Mouse (Mus musculus): ENCODE measurements around the gene Tmprss11f. TPM values are rescaled to one million over a fixed set of nuclear protein-coding genes. Genes with fewer than 3 reads are reported as not detected.

The Tmprss11f gene
- polyA plus RNA-seq, 1 experiment = not detected

DNA sequence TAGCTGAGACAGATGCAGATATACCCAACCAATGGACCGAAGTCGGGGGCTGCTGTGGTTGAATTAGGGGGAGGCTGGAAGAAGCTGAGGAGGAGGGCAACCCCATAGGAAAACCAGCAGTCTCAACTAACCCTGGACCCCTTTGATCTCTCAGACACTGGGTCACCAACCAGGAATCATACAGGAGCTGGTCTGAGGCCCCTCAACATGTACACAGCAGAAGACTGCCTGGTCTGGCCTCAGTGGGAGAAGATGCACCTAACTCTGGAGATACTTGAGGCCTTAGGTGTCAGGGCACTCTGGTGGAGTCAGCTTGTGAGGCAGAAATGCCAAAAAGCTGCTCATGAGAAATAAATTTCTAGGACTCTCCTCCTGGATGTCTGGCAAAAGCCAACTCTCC lies 85.5 kb downstream of the Tmprss11f start:
- Histone ChIP-seq H3K4me1 (ENCODE audit: control insufficient read depth, insufficient read depth, low read length) (no peaks in the 10 kb centered on the region), H3K4me3 (replicated peaks; ENCODE audit: control insufficient read depth, low read depth, low read length) (no peak overlapping the region), H3K27ac (ENCODE audit: control insufficient read depth, insufficient read depth, low read depth, low read length, poor library complexity) (no peak overlapping the region)
- 81% methylated on average over 2 of the region's 2 CpGs for WGBS
- TF ChIP-seq CTCF (IDR thresholded peaks at IDR 0.05; ENCODE audit: control insufficient read depth, insufficient read depth, low read length) = no peak
- no peak for TF ChIP-seq POLR2A (IDR thresholded peaks at IDR 0.05; ENCODE audit: borderline replicate concordance, control insufficient read depth, low read depth, low read length)

DNA sequence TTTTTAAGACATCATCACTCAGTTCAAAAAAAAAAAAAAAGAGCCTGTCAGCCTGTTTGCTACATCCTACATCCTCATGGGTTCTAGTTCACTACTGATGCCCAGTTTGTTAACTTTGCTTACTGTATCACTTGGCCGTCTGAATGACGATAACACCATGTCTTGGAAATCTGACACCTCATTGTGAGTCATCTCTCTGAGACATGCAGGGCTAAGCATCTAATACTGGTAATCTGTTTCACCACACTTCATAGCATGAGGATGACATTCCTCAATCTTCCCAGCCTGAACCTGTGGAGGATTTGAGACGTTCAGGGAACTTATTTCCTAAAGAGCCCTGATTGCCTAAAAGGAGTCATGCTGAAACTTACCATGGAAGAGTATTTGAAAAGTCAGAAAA lies 91.6 kb downstream of the Tmprss11f start:
- Histone ChIP-seq H3K4me1 (ENCODE audit: control insufficient read depth, insufficient read depth, low read length) (no peaks in the 10 kb centered on the region), H3K27ac (ENCODE audit: control insufficient read depth, insufficient read depth, low read depth, low read length, poor library complexity) (no peak overlapping the region), H3K4me3 (replicated peaks; ENCODE audit: control insufficient read depth, low read depth, low read length) (no peak overlapping the region)
- TF ChIP-seq CTCF (IDR thresholded peaks at IDR 0.05; ENCODE audit: control insufficient read depth, insufficient read depth, low read length) (no peak), POLR2A (IDR thresholded peaks at IDR 0.05; ENCODE audit: borderline replicate concordance, control insufficient read depth, low read depth, low read length) (no peak)
- 74% methylated on average over 3 of the region's 3 CpGs for WGBS

DNA sequence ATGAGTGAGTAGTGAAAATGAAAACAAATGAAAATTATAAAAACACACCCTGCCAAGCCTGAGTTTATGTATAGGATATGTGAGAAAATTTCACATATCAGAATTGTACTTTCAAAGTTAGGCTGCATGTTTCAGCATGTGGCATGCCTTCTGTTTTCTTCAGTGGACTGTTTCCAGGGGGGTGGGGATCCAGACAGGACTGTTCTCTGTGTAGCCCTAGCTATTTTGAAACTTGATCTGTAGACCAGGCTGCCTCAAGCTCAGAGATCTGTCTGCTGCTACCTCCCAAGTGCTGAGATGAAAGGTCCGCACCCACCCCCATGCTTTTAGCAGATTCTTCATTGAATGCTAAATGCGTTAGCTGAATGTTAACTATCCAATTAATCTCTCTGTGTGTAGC lies 103.5 kb downstream of the Tmprss11f start:
- TF ChIP-seq POLR2A (IDR thresholded peaks at IDR 0.05; ENCODE audit: borderline replicate concordance, control insufficient read depth, low read depth, low read length) = no peak
- no peak for TF ChIP-seq CTCF (IDR thresholded peaks at IDR 0.05; ENCODE audit: control insufficient read depth, insufficient read depth, low read length)
- no peak overlapping the region for H3K27ac ChIP-seq (ENCODE audit: control insufficient read depth, insufficient read depth, low read depth, low read length, poor library complexity)
- H3K4me1 ChIP-seq (ENCODE audit: control insufficient read depth, insufficient read depth, low read length) = no peaks in the 10 kb centered on the region
- WGBS = 80% methylated on average over 2 of the region's 2 CpGs
- no peak overlapping the region for H3K4me3 ChIP-seq (replicated peaks; ENCODE audit: control insufficient read depth, low read depth, low read length)

DNA sequence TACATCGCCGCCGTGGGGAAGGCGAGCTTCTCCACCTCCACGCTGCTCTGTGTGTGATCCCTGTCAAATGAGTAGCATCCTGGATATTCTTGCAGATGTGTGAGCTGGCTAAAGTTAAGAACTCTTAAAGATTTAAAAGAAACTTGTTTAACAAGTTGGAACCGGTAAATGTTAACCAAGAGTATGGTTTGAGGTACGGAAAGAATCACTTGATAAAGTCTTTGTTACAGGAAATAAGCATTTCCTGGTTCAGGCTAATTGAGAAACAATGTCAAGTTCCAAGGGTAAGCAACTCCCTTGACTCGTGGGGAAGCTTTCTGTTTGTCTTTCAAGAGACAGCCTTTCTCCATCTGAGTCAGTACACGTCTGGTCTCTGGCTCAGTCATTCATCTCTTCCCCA lies 113.7 kb downstream of the Tmprss11f start, which contains the start of gene Tmprss11g:
Tmprss11g (minus strand) TSS at position 101 of the 400 bp plus-strand sequence.
- no peak within 1 kb of the TSS for H3K27ac ChIP-seq (ENCODE audit: control insufficient read depth, insufficient read depth, low read depth, low read length, poor library complexity)
- H3K4me1 ChIP-seq (ENCODE audit: control insufficient read depth, insufficient read depth, low read length) = no peaks in the 10 kb centered on the region
- 59% methylated on average over 9 of the region's 9 CpGs for WGBS
- H3K4me3 ChIP-seq (replicated peaks; ENCODE audit: control insufficient read depth, low read depth, low read length) = no peak within 1 kb of the TSS
- no peak for TF ChIP-seq CTCF (IDR thresholded peaks at IDR 0.05; ENCODE audit: control insufficient read depth, insufficient read depth, low read length)
- no peak for TF ChIP-seq POLR2A (IDR thresholded peaks at IDR 0.05; ENCODE audit: borderline replicate concordance, control insufficient read depth, low read depth, low read length)

DNA sequence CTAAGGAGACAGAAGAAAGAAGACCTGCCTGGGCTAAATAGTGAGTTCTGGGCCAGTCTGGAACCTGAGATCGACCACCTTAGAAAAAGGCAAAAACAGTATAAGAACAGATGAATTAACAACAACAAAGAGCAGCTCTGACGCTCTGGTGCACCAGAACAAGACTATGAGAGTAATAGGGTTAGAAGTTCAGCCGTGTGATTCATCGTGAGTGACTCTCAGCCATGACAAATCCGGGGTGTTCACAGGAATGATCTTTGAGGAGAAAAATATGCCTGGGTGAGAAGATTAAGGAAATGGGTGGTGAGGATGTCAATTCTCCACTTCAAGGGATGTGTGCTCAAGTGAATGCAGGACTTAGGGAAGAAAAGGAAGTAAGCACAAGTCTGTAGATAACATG lies 120.7 kb downstream of the Tmprss11f start:
- TF ChIP-seq POLR2A (IDR thresholded peaks at IDR 0.05; ENCODE audit: borderline replicate concordance, control insufficient read depth, low read depth, low read length) (no peak), CTCF (IDR thresholded peaks at IDR 0.05; ENCODE audit: control insufficient read depth, insufficient read depth, low read length) (no peak)
- H3K4me1 ChIP-seq (ENCODE audit: control insufficient read depth, insufficient read depth, low read length) = no peaks in the 10 kb centered on the region
- H3K27ac ChIP-seq (ENCODE audit: control insufficient read depth, insufficient read depth, low read depth, low read length, poor library complexity) = no peak overlapping the region
- no peak overlapping the region for H3K4me3 ChIP-seq (replicated peaks; ENCODE audit: control insufficient read depth, low read depth, low read length)
- 68% methylated on average over 5 of the region's 5 CpGs for WGBS

DNA sequence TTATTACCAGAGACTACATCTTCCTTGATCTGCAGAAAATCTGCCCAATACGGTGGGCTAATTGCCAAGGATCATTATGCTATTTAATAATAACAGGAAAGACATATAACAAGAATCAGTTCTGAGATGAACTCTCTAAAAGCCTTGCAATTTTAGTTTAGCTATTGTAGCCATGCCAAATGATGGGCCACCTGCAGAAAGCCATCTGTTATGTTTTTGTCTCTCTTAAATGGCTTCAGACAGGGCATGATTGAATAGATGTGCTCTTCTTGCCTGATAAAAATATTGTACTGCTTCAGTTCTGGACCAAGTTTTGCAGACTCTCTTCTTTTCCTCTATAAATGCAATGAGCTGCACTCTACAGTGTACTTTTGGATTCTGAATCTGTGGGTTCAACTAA lies 138.8 kb downstream of the Tmprss11f start:
- Histone ChIP-seq H3K27ac (ENCODE audit: control insufficient read depth, insufficient read depth, low read depth, low read length, poor library complexity) (no peak overlapping the region), H3K4me1 (ENCODE audit: control insufficient read depth, insufficient read depth, low read length) (no peaks in the 10 kb centered on the region), H3K4me3 (replicated peaks; ENCODE audit: control insufficient read depth, low read depth, low read length) (no peak overlapping the region)
- TF ChIP-seq CTCF (IDR thresholded peaks at IDR 0.05; ENCODE audit: control insufficient read depth, insufficient read depth, low read length) (no peak), POLR2A (IDR thresholded peaks at IDR 0.05; ENCODE audit: borderline replicate concordance, control insufficient read depth, low read depth, low read length) (no peak)
- 61% methylated on average over 1 of the region's 1 CpGs for WGBS

DNA sequence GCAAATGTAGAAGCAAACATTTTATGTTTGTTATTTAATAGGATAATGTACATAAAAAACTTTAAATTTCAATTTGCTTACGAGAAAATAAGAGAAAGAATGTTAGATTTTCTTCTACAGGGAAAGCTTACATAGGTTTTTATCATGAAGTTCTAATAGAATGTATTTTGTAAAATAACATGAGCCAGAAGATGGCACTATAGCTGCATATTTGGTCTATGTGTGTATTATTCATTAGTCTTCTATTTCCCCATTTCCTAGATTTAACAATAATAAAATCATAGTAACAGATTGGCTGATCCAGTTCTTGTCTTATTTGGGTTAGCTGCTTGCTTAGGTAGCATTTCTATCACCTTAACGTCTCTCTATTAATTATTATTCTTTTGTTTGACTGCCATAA lies 149.7 kb downstream of the Tmprss11f start:
- H3K4me1 ChIP-seq (ENCODE audit: control insufficient read depth, insufficient read depth, low read length) = no peaks in the 10 kb centered on the region
- no peak overlapping the region for H3K27ac ChIP-seq (ENCODE audit: control insufficient read depth, insufficient read depth, low read depth, low read length, poor library complexity)
- TF ChIP-seq POLR2A (IDR thresholded peaks at IDR 0.05; ENCODE audit: borderline replicate concordance, control insufficient read depth, low read depth, low read length) (no peak), CTCF (IDR thresholded peaks at IDR 0.05; ENCODE audit: control insufficient read depth, insufficient read depth, low read length) (no peak)
- WGBS = 68% methylated on average over 2 of the region's 2 CpGs
- no peak overlapping the region for H3K4me3 ChIP-seq (replicated peaks; ENCODE audit: control insufficient read depth, low read depth, low read length)

DNA sequence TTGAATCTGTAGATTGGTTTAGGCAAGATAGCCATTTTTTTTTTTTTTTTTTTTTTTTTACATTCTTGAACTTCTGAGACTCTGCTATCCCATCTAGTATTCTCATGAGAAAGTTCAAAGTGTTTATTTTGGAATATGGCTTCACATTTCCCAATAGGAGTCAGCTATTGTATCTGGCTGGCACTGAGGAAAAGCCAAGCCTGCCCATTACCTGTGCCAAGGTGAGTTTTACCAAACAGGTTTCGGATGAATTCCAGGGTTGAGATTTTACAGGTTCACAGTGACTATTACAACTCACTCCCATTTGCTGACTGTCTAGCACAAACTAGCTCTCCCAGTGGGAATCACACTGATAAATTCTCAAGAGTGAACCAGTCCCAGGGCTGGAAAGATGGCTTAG lies 150.2 kb downstream of the Tmprss11f start:
- Histone ChIP-seq H3K4me3 (replicated peaks; ENCODE audit: control insufficient read depth, low read depth, low read length) (no peak overlapping the region), H3K4me1 (ENCODE audit: control insufficient read depth, insufficient read depth, low read length) (no peaks in the 10 kb centered on the region), H3K27ac (ENCODE audit: control insufficient read depth, insufficient read depth, low read depth, low read length, poor library complexity) (no peak overlapping the region)
- TF ChIP-seq CTCF (IDR thresholded peaks at IDR 0.05; ENCODE audit: control insufficient read depth, insufficient read depth, low read length) (no peak), POLR2A (IDR thresholded peaks at IDR 0.05; ENCODE audit: borderline replicate concordance, control insufficient read depth, low read depth, low read length) (no peak)
- 75% methylated on average over 1 of the region's 1 CpGs for WGBS

DNA sequence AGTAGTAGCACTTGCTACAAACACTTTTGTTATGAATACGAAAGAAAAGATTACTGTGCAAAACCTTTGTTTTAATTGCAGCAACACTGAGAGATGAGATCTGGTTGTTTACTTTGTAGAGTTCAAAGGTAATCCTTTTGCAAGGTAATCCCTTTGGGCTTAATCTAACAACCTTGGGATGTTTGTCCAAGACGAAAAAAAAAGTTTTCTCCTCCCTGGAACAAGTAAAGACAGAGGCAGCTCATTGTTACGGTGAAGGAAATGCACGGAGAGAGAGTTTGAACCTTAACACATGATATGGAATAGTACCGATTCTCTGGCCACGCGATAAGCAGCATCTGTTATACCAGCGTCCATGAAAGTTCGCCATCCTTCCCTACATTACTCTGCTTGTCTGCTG lies 158.4 kb downstream of the Tmprss11f start:
- TF ChIP-seq CTCF (IDR thresholded peaks at IDR 0.05; ENCODE audit: control insufficient read depth, insufficient read depth, low read length) = no peak
- no peak for TF ChIP-seq POLR2A (IDR thresholded peaks at IDR 0.05; ENCODE audit: borderline replicate concordance, control insufficient read depth, low read depth, low read length)
- Histone ChIP-seq H3K4me1 (ENCODE audit: control insufficient read depth, insufficient read depth, low read length) (no peaks in the 10 kb centered on the region), H3K4me3 (replicated peaks; ENCODE audit: control insufficient read depth, low read depth, low read length) (no peak overlapping the region), H3K27ac (ENCODE audit: control insufficient read depth, insufficient read depth, low read depth, low read length, poor library complexity) (no peak overlapping the region)
- 80% methylated on average over 9 of the region's 9 CpGs for WGBS

Other genes with a start within 250 kb of the Tmprss11f start
- 0.70 and 1.2 TPM in 2 replicates for gene Tmprss11a, start 163.4 kb downstream of the Tmprss11f start, polyA plus RNA-seq (2011; ENCODE audit: insufficient read depth, insufficient read length, low replicate concordance, missing spikeins)
- gene Tmprss11g, start 113.8 kb downstream of the Tmprss11f start, polyA plus RNA-seq (2011; ENCODE audit: insufficient read depth, insufficient read length, low replicate concordance, missing spikeins) = not detected in 2 replicates
- not detected in 2 replicates for gene Tmprss11b, start 43.9 kb upstream of the Tmprss11f start, polyA plus RNA-seq (2011; ENCODE audit: insufficient read depth, insufficient read length, low replicate concordance, missing spikeins)
- not detected in 2 replicates for gene Tmprss11e, start 113.4 kb upstream of the Tmprss11f start, polyA plus RNA-seq (2011; ENCODE audit: insufficient read depth, insufficient read length, low replicate concordance, missing spikeins)
- 51.2 and 92.2 TPM in 2 replicates for gene Ythdc1, start 171.8 kb upstream of the Tmprss11f start, polyA plus RNA-seq (2011; ENCODE audit: insufficient read depth, insufficient read length, low replicate concordance, missing spikeins)

Measured in bone marrow, adult 2 months (tissue).